Mouse (Mus musculus) stomach, embryonic 16.5 days (tissue): Measurements from ENCODE around the gene Rhno1. TPM values are rescaled to one million over a fixed set of nuclear protein-coding genes. Genes with fewer than 3 reads are reported as not detected.
A peak's percentile ranks its signal among the peaks of the same experiment; 100 is the strongest.

Source experiments
- ATAC-seq: fragments of 200-750 bp; cut with Nextera tagmentation; 2 replicates; pipeline ENCODE4 v1.8.0; 2017; ENCODE audit warnings: moderate number of reproducible peaks, moderate TSS enrichment; ENCODE audit not compliant: insufficient read depth, low FRiP score
- H3K27ac ChIP-seq: fragments of 300-500 bp; sonication (generic); 2 replicates; pipeline ENCODE4 v1.5.1; 2014; ENCODE audit warnings: low read length
- H3K27me3 ChIP-seq: fragments of 300-500 bp; sonication (generic); 2 replicates; pipeline ENCODE4 v1.6.1; 2014; ENCODE audit warnings: low read length, control low read depth, mixed read lengths; ENCODE audit not compliant: control insufficient read depth, insufficient read depth
- H3K36me3 ChIP-seq: fragments of 300-500 bp; sonication (generic); 2 replicates; pipeline ENCODE4 v1.6.1; 2014; ENCODE audit warnings: low read length; ENCODE audit not compliant: control insufficient read depth, insufficient read depth
- H3K4me1 ChIP-seq: fragments of 300-500 bp; sonication (generic); 2 replicates; pipeline ENCODE4 v1.6.1; 2014; ENCODE audit warnings: low read length, control low read depth, mixed read lengths; ENCODE audit not compliant: control insufficient read depth, insufficient read depth
- H3K4me2 ChIP-seq: fragments of 300-500 bp; sonication (generic); 2 replicates; pipeline ENCODE4 v1.6.1; 2014; ENCODE audit warnings: low read depth, low read length, mixed read lengths
- H3K4me3 ChIP-seq: fragments of 300-500 bp; sonication (generic); replicated peaks from 2 replicates; pipeline ENCODE4 v1.5.1; 2014; ENCODE audit warnings: mild to moderate bottlenecking, low read length
- H3K9ac ChIP-seq: fragments of 300-500 bp; sonication (generic); 2 replicates; pipeline ENCODE4 v1.6.1; 2014; ENCODE audit warnings: low read length
- H3K9me3 ChIP-seq: fragments of 300-500 bp; sonication (generic); replicated peaks from 2 replicates; pipeline ENCODE4 v1.6.1; 2016; ENCODE audit warnings: low read length, control low read depth; ENCODE audit not compliant: control insufficient read depth
- WGBS: fragments of 180-500 bp; shearing (Covaris S2); extraction: QIAGEN DNeasy Blood & Tissue Kit; methylation state at CpG from one replicate; pipeline ENCODE4 v1.1.7; 2014; 5-methylcytosine and 5-hydroxymethylcytosine counted together
- polyA plus RNA-seq: library from polyadenylated mRNA; unstranded; fragments of >200 nt; fragmentation: Nextera tagmentation; extraction: Ambion mirVana; gene quantifications from 2 replicates; pipeline ENCODE4 v1.2.1, GENCODE M21; 2015

Rhno1 gene
- polyA plus RNA-seq, 1 experiment from 2014 or later, result 93.2 TPM

DNA sequence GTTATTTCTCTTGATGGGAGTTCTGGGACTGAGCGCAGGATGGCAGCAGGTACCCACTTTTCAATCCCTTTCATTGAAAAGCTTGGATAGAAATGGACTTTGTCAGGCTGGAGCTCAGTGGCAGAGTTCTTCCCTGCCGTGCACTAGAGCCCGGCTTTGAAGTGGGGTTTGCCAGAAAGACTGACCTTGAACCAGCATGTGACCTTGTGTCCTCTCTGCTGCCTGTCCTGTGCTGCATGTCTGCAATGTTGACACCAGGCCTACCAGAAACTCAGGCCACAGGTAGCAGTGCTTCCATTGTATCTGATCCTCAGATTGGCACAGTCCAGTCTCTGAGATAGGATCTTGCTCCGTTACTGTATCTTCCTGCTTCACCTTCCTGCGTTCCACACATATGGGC is 7.3 kb upstream of the Rhno1 start:
- Histone ChIP-seq H3K36me3 (peaks cover 21% of the 10 kb centered on the region), H3K4me3 (no peak overlapping the region), H3K4me2 (no peak overlapping the region), H3K4me1 (peaks cover 3% of the 10 kb centered on the region; the same call in 1 of the 2 replicates), H3K27me3 (no peaks in the 10 kb centered on the region), H3K9me3 (no peaks in the 10 kb centered on the region), H3K9ac (no peak overlapping the region), H3K27ac (no peak overlapping the region)
- no peak for ATAC-seq
- 91% methylated on average over 5 of the region's 5 CpGs for WGBS

DNA sequence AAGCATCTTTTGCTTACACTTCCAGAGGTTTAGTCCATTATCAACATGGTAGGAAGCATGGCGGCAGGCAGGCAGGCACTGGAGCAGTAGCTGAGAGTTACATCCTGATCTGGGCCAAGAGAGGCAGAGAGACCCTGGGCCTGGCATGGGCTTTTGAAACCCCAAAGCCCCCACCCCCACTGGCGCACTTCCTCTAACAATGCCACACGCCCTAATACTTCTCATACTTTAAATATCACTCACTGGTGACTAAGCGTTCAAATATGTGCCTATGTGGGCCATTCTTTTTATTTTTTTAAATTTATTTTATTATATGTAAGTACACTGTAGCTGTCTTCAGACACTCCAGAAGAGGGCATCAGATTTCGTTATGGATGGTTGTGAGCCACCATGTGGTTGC is 3.8 kb upstream of the Rhno1 start:
- Histone ChIP-seq H3K4me3 (no peak overlapping the region), H3K27me3 (no peaks in the 10 kb centered on the region), H3K9me3 (no peaks in the 10 kb centered on the region), H3K4me1 (peaks cover 13% of the 10 kb centered on the region), H3K27ac (no peak overlapping the region), H3K9ac (no peak overlapping the region), H3K36me3 (peaks cover 14% of the 10 kb centered on the region; the same call in 1 of the 2 replicates), H3K4me2 (no peak overlapping the region)
- no peak for ATAC-seq
- 94% methylated on average over 5 of the region's 5 CpGs for WGBS

DNA sequence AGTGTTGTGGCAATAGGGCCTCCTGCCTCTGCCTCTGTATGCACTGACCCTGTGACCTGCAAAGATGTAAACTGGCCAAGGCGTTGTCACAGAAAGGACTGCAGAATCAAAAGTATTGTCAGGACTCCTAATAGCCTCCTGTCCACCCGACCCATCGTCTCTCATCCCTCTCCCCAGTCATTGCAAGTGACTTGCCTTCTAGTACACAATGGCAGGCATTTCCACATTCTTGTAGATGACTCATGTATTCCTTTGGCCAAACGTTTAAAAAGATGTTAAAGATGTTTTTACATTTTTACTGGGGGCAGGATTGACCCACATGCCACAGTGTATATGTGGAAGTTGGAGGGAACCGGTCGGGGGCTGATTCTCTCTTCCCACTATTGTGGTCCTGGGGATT is 2.0 kb upstream of the Rhno1 start:
- ATAC-seq, result no peak
- no peak overlapping the region for H3K27ac ChIP-seq
- H3K27me3 ChIP-seq, result no peaks in the 10 kb centered on the region
- H3K4me3 ChIP-seq, result no peak overlapping the region
- H3K4me1 ChIP-seq, result peaks cover 22% of the 10 kb centered on the region
- peak overlapping the region; percentile 14; the same call in 1 of the 2 replicates for H3K4me2 ChIP-seq
- 0 out of 2 replicates have a peak, but pooled peaks cover 10% of the 10 kb centered on the region for H3K36me3 ChIP-seq
- H3K9me3 ChIP-seq, result no peaks in the 10 kb centered on the region
- H3K9ac ChIP-seq, result no peak overlapping the region
- WGBS, result 60% methylated on average over 6 of the region's 6 CpGs

DNA sequence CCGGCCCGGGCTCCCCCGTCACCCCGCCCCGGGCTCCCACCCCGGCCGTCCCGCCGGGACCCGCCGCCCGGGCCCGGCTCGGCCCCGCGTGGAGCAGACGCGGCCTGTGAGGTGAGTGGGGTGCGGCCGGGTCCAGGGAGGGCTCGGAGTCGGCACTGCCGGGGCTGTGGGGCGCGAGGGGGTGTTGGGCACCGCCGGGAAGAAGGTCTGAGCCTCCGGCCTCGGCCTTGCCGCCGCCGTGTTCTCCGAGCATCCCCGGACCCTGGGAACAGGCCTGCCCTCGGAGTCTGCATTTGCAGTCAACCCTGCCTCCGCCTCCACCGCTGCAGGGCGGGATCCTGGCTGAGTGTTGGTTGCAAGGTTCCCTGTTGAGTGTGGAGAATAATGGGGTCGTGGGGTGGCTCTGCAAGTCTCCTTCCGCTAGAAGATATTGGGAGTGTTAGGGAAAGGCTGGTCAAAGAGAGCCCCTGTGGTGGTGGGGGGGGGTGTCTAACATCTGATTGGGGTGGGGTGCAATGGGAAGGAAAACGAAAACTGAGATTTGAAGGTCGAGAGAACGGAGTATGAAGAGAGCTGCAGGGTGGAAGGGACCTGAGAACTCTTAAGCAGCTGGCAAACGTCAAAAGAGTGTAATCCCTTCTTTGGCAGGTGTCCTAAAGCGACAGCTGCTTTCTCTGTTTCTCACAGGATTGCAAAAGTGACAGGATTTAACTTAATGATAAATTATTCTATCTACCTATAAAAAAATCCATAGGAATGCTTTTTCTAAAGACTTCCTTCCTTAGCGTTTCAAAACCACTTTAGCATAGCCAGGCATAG is 505 bp upstream of the Rhno1 start:
- Histone ChIP-seq H3K27me3 (no peaks in the 10 kb centered on the region), H3K4me1 (peaks cover 22% of the 10 kb centered on the region), H3K4me3 (peak overlapping the region; percentile 90), H3K9me3 (no peaks in the 10 kb centered on the region), H3K9ac (peak overlapping the region; percentile 96), H3K4me2 (peak overlapping the region; percentile 71), H3K36me3 (peaks cover 14% of the 10 kb centered on the region; the same call in 1 of the 2 replicates), H3K27ac (peak overlapping the region; percentile 97)
- WGBS, result 2% methylated on average over 46 of the region's 46 CpGs
- ATAC-seq, result peak; percentile 6; the same call in 1 of the 2 replicates

DNA sequence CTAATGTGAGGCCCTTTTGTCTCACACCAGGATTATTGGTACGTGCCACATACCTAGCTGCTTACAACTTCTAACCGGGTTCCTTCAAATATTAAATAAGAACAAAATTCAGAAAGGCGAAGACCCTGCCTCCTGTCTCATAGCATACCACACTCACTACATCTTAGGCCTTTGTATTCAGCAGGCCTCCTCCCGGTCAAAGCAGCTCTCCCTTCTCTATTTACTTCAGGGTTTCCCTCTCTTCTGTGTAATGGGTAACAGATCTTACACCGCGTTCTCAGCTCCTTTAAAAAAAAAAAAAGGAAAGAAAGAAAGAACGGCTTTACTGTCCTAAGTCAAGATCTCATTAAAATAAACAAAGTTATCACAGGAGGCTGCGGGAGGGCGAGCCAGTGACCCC is 810 bp downstream of the Rhno1 start:
- H3K4me1 ChIP-seq, result peaks cover 22% of the 10 kb centered on the region
- H3K36me3 ChIP-seq, result peaks cover 14% of the 10 kb centered on the region; the same call in 1 of the 2 replicates
- peak overlapping the region; percentile 97 for H3K27ac ChIP-seq
- H3K4me3 ChIP-seq, result peak overlapping the region; percentile 90
- H3K9me3 ChIP-seq, result no peaks in the 10 kb centered on the region
- ATAC-seq, result no peak
- peak overlapping the region; percentile 62 for H3K4me2 ChIP-seq
- no peaks in the 10 kb centered on the region for H3K27me3 ChIP-seq
- WGBS, result 14% methylated on average over 9 of the region's 9 CpGs
- peak overlapping the region; percentile 96 for H3K9ac ChIP-seq

DNA sequence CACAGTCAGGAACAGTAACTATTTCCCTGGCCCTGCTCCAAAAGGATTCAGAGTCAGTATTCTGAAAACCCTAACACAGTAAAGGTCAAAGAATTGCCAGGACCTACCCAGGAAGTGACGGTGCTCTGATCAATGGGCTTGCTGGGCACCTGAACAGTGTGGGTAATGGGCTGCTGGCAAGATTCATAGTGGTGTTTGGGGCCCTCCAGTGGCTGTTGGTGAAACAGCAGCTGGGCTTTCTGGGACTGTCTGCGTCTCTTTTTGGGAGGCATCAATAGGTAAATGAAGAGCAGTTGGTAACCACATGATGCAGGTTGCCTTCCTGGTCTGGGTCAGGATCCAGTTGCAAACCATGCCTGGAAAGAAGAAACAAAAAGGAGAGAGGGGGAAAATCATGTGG is 3.7 kb downstream of the Rhno1 start:
- ATAC-seq, result no peak
- Histone ChIP-seq H3K36me3 (peaks cover 14% of the 10 kb centered on the region; the same call in 1 of the 2 replicates), H3K4me2 (no peak overlapping the region), H3K9me3 (no peaks in the 10 kb centered on the region), H3K4me3 (no peak overlapping the region), H3K9ac (no peak overlapping the region), H3K27me3 (no peaks in the 10 kb centered on the region), H3K4me1 (peaks cover 18% of the 10 kb centered on the region), H3K27ac (no peak overlapping the region)
- WGBS, result 29% methylated on average over 2 of the region's 2 CpGs

DNA sequence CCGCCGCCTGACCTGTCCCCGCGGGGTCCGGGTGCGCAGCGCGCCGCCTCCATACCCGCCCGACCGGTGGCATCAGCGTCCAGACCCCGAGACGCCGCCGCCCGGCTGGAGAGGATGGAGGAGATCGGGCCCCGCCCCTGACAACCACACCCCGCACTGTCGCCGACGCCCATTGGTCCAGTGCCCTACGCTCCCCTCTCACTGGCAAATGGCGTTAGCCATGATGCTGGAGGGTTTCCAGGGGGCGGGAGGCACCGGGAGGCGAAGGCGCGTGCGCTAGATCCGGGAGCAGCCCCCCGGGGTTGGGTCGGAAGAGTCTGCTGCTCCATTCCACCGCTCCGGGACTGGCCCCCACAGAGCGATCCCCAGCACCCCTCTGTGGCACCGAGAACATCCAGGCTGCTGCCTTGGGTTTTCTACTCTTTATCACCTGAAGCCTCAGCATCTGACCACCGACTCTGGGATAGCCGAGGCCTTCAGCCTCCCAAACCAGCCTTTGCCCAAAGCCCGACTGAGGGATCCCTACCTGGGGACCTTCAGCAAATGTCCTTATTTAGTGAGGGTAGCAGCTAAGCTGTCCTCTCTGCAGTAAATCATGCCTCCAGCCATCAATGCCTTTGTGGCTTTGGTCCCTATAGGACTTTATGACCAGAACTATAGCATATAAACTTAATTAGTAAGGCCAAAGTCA is 6.8 kb downstream of the Rhno1 start, which contains the start of gene Tulp3:
TSS of gene Tulp3 (minus strand) at position 126 of the 691 bp plus-strand sequence.
- Histone ChIP-seq H3K4me1 (peaks cover 9% of the 10 kb centered on the region), H3K9me3 (no peaks in the 10 kb centered on the region), H3K36me3 (peaks cover 14% of the 10 kb centered on the region; the same call in 1 of the 2 replicates), H3K4me3 (peak within 1 kb of the TSS; percentile 76), H3K4me2 (peak within 1 kb of the TSS; percentile 82), H3K27ac (peak within 1 kb of the TSS; percentile 83), H3K9ac (peak within 1 kb of the TSS; percentile 79), H3K27me3 (no peaks in the 10 kb centered on the region)
- peak; percentile 98 for ATAC-seq
- under 1% methylated on average over 42 of the region's 42 CpGs for WGBS

DNA sequence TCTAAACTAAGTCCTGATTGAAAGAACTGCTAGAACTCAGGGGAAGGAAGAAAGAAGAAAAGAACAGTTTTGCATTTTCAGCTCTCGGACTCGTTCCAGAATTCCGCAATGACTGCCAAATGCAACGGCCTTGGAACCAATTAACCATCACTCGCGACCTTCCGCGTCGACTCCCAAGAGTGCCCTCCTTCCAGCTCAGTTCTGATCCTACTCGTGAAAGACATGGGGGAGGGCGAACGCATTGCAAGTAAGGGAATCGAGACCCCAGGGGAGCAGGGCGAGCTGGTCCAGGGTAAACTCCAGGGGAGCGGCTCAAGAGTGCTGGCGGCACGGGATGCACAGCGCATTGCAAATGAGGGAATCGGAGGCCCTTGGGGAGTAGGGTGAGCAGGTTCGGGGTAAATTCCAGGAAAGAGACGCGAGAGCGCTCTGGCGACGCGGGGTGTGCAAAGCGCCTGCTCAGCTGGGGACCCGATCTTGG is 7.5 kb downstream of the Rhno1 start:
- ATAC-seq, result peak; percentile 51
- H3K9me3 ChIP-seq, result no peaks in the 10 kb centered on the region
- H3K9ac ChIP-seq, result peak overlapping the region; percentile 79
- peak overlapping the region; percentile 82 for H3K4me2 ChIP-seq
- no peaks in the 10 kb centered on the region for H3K27me3 ChIP-seq
- H3K27ac ChIP-seq, result peak overlapping the region; percentile 83
- H3K4me1 ChIP-seq, result peaks cover 6% of the 10 kb centered on the region
- peak overlapping the region; percentile 76 for H3K4me3 ChIP-seq
- under 1% methylated on average over 27 of the region's 28 CpGs for WGBS
- H3K36me3 ChIP-seq, result peaks cover 14% of the 10 kb centered on the region; the same call in 1 of the 2 replicates

DNA sequence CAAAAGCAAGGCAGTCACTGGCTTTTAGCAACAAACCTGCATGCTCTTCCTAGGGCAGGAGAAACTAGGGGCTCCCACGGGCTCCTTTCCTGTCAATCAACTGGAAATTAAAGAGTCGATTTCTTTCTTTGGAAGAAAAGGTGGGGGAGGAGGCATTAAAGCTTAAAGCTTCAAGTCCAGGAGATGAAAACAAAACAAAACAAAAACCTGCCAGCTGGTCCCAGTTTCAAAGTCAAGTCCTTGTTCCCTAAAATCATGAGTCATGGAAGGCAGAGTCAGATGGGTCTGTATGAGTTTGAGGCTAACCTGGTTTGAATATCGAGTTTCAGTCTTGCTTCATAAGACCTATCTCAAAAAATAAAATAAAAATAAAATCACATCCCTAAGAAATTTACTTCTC is 8.6 kb downstream of the Rhno1 start:
- Histone ChIP-seq H3K4me2 (peak overlapping the region; percentile 82; the same call in 1 of the 2 replicates), H3K27me3 (no peaks in the 10 kb centered on the region), H3K27ac (no peak overlapping the region), H3K36me3 (peaks cover 14% of the 10 kb centered on the region; the same call in 1 of the 2 replicates), H3K9ac (no peak overlapping the region), H3K9me3 (no peaks in the 10 kb centered on the region), H3K4me1 (peaks cover 6% of the 10 kb centered on the region; the same call in 1 of the 2 replicates), H3K4me3 (no peak overlapping the region)
- ATAC-seq, result no peak
- WGBS, result 62% methylated on average over 3 of the region's 3 CpGs
